Mouse (Mus musculus): ENCODE results near the gene Apon. TPM values are rescaled to one million over a fixed set of nuclear protein-coding genes. Genes with fewer than 3 reads are reported as not detected.

The Apon gene
- polyA plus RNA-seq, 2 experiments, result 0.30 to 0.72 TPM

DNA sequence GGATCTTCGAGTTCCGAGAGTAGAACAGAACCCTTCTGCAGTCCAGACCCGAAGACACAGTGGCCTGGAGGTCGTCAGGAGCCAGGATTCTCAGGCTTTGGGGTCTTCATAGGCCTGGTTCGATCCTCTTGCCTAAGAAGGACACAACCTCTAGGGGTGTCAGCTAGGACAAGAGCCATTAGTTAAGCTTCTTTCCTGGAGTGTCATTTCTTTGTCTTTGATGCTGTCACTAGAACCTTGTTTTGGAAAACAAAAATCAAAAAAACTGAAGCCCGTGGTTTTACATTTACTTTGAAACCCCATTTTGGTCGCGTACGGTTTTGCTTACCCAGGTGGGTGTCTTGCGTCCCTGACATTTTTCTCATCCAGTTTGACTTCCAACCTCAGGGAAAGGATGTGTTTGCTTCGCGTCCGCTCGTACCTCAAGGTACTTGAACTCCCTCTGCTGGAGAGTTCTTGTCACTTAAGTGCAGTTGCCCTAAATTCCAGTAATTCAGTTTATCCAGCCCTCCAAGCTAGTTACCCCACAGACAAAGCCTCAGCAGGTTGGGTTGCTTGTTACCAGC, 21.4 kb upstream of the Apon start:
- DNase-seq (ENCODE audit: low spot score), result peak; percentile 90
- H3K9ac ChIP-seq (ENCODE audit: low read depth, low read length, severe bottlenecking), result peak overlapping the region; percentile 81
- H3K4me2 ChIP-seq (replicated peaks; ENCODE audit: low read depth, low read length, severe bottlenecking), result peak overlapping the region; percentile 77
- no peaks in the 10 kb centered on the region for H3K9me3 ChIP-seq (ENCODE audit: control insufficient read depth, low read length)
- under 1% methylated on average over 14 of the region's 14 CpGs for WGBS
- H3K27me3 ChIP-seq (ENCODE audit: control insufficient read depth, insufficient read depth, low read length), result no peaks in the 10 kb centered on the region
- peak overlapping the region; percentile 95 for H3K27ac ChIP-seq (replicated peaks; ENCODE audit: low read depth, low read length)
- H3K4me3 ChIP-seq (replicated peaks; ENCODE audit: low read length), result peak overlapping the region; percentile 74
- peak; percentile 24; the same call in 1 of the 2 replicates for ATAC-seq (ENCODE audit: low FRiP score, low read depth)
- TF ChIP-seq POLR2A (IDR thresholded peaks at IDR 0.05; ENCODE audit: borderline replicate concordance, extremely low read depth, insufficient read depth, insufficient read length), result 0 out of 2 replicates have a peak, but pooled peaks have one; percentile 16
- H3K4me1 ChIP-seq (ENCODE audit: control insufficient read depth, insufficient read depth, low read length), result peaks cover 11% of the 10 kb centered on the region
- no peaks in the 10 kb centered on the region for H3K36me3 ChIP-seq (ENCODE audit: control insufficient read depth, insufficient read depth, low read length)

DNA sequence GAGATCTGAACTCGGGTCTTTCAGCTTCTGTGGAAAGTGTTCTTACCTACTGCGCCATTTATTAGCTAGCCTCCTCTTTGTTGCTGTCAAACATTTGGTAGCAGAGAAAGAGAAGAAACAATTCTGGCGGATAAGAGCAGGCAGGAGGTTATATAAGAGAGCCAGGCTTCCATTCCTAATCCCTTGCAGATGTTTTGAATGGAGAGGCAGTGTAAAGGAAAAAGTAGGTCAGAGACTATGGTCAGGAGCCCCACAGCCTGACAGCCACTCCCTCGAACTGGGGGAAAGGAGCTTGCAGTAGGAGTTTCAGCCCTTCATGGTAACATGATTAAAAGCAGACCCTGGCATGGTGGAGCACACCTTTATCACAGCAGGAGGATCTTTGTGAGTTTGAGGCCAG, 17.6 kb upstream of the Apon start:
- DNase-seq (ENCODE audit: low spot score), result peak; percentile 27
- no peak for TF ChIP-seq POLR2A (IDR thresholded peaks at IDR 0.05; ENCODE audit: borderline replicate concordance, extremely low read depth, insufficient read depth, insufficient read length)
- Histone ChIP-seq H3K9me3 (ENCODE audit: control insufficient read depth, low read length) (no peaks in the 10 kb centered on the region), H3K27ac (replicated peaks; ENCODE audit: low read depth, low read length) (no peak overlapping the region; the same call in 1 of the 2 replicates), H3K4me3 (replicated peaks; ENCODE audit: low read length) (no peak overlapping the region), H3K4me2 (replicated peaks; ENCODE audit: low read depth, low read length, severe bottlenecking) (no peak overlapping the region), H3K4me1 (ENCODE audit: control insufficient read depth, insufficient read depth, low read length) (no peaks in the 10 kb centered on the region; the same call in 1 of the 2 replicates), H3K27me3 (ENCODE audit: control insufficient read depth, insufficient read depth, low read length) (no peaks in the 10 kb centered on the region), H3K9ac (ENCODE audit: low read depth, low read length, severe bottlenecking) (0 out of 2 replicates have a peak overlapping the region, but pooled peaks have one; percentile 32), H3K36me3 (ENCODE audit: control insufficient read depth, insufficient read depth, low read length) (peaks cover 19% of the 10 kb centered on the region)
- no peak for ATAC-seq (ENCODE audit: low FRiP score, low read depth)
- WGBS, result 25% methylated on average over 4 of the region's 4 CpGs

DNA sequence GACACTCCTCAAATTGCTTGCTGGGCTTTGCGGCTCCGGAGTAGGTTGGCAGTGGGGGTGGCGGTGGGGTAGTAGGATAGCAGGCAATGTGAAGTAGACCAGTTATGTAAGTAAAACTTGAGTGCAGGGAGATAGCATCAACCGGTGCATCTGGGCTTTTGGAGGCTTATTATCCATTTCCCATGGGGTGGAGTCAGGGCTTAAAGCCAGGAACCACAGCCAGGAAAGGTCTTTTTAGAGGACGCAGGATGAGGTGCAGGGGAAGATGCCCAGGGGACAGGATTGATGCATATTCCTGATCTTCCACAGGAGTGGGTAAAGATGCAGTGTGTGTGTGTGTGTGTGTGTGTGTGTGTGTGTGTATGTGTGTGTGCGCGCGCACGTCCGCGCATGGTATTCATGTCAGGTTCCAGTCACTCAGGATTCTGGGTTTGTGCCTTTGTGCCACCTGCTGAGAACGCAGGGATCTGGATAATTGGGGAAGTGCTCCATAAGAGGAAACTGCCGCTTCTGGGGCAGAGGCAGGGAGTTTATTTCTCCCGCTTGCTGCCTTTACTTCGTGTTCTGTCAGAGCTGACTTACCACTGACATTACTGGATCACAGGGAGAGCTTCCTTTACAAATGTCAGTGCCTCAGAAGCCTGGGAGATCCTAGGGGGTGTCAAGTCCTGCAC, 16.0 kb upstream of the Apon start:
- ATAC-seq (ENCODE audit: low FRiP score, low read depth) (peak; percentile 25; the same call in 1 of the 2 replicates), DNase-seq (ENCODE audit: low spot score) (peak; percentile 49)
- no peak overlapping the region for H3K4me3 ChIP-seq (replicated peaks; ENCODE audit: low read length)
- 66% methylated on average over 15 of the region's 15 CpGs for WGBS
- H3K27me3 ChIP-seq (ENCODE audit: control insufficient read depth, insufficient read depth, low read length), result no peaks in the 10 kb centered on the region
- H3K27ac ChIP-seq (replicated peaks; ENCODE audit: low read depth, low read length), result no peak overlapping the region
- no peak for TF ChIP-seq POLR2A (IDR thresholded peaks at IDR 0.05; ENCODE audit: borderline replicate concordance, extremely low read depth, insufficient read depth, insufficient read length)
- H3K4me2 ChIP-seq (replicated peaks; ENCODE audit: low read depth, low read length, severe bottlenecking), result no peak overlapping the region
- no peak overlapping the region for H3K9ac ChIP-seq (ENCODE audit: low read depth, low read length, severe bottlenecking)
- H3K4me1 ChIP-seq (ENCODE audit: control insufficient read depth, insufficient read depth, low read length), result no peaks in the 10 kb centered on the region; the same call in 1 of the 2 replicates
- peaks cover 34% of the 10 kb centered on the region for H3K36me3 ChIP-seq (ENCODE audit: control insufficient read depth, insufficient read depth, low read length)
- no peaks in the 10 kb centered on the region for H3K9me3 ChIP-seq (ENCODE audit: control insufficient read depth, low read length)

DNA sequence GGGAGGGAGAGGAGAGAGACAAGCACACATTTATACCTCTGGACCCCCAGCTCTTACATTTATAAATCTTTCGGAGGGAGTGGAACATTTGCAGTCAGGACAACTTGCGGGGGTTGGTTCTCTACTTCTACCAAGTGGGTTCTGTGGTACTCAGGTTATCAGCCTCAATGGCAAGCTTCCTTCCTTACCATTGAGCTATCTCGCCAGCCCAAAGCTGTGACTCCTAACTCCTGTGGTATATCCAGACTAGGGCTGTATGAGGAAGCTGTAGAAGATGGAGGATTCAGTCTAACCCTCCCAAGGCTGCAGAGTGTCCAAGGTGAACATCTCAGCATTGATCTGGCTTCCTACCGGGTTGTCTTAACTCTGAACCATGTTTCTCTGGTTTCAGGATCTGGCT, 14.8 kb upstream of the Apon start:
- no peaks in the 10 kb centered on the region; the same call in 1 of the 2 replicates for H3K4me1 ChIP-seq (ENCODE audit: control insufficient read depth, insufficient read depth, low read length)
- no peak for TF ChIP-seq POLR2A (IDR thresholded peaks at IDR 0.05; ENCODE audit: borderline replicate concordance, extremely low read depth, insufficient read depth, insufficient read length)
- no peak overlapping the region for H3K4me3 ChIP-seq (replicated peaks; ENCODE audit: low read length)
- DNase-seq (ENCODE audit: low spot score), result no peak
- ATAC-seq (ENCODE audit: low FRiP score, low read depth), result no peak
- no peak overlapping the region for H3K9ac ChIP-seq (ENCODE audit: low read depth, low read length, severe bottlenecking)
- 91% methylated on average over 4 of the region's 4 CpGs for WGBS
- peaks cover 44% of the 10 kb centered on the region for H3K36me3 ChIP-seq (ENCODE audit: control insufficient read depth, insufficient read depth, low read length)
- no peaks in the 10 kb centered on the region for H3K9me3 ChIP-seq (ENCODE audit: control insufficient read depth, low read length)
- no peak overlapping the region for H3K4me2 ChIP-seq (replicated peaks; ENCODE audit: low read depth, low read length, severe bottlenecking)
- H3K27me3 ChIP-seq (ENCODE audit: control insufficient read depth, insufficient read depth, low read length), result no peaks in the 10 kb centered on the region
- no peak overlapping the region for H3K27ac ChIP-seq (replicated peaks; ENCODE audit: low read depth, low read length)

DNA sequence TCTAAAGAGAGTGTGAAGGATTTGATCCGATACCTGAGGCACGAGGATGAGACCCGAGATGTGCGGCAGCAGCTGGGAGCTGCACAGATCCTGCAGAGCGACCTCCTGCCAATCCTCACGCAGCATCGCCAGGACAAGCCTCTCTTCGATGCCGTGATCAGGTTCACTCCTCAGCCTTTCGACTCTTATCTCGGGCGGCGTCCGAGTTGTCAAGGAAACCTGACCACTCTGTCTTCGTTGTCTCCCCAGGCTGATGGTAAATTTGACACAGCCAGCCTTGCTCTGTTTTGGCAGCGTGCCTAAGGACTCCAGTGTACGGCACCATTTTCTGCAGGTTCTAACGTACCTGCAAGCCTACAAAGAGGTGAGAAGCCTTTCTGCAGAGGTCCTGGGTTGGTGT, 13.8 kb upstream of the Apon start:
- Histone ChIP-seq H3K36me3 (ENCODE audit: control insufficient read depth, insufficient read depth, low read length) (peaks cover 54% of the 10 kb centered on the region), H3K27me3 (ENCODE audit: control insufficient read depth, insufficient read depth, low read length) (no peaks in the 10 kb centered on the region), H3K4me1 (ENCODE audit: control insufficient read depth, insufficient read depth, low read length) (no peaks in the 10 kb centered on the region; the same call in 1 of the 2 replicates), H3K4me3 (replicated peaks; ENCODE audit: low read length) (no peak overlapping the region), H3K9me3 (ENCODE audit: control insufficient read depth, low read length) (no peaks in the 10 kb centered on the region), H3K27ac (replicated peaks; ENCODE audit: low read depth, low read length) (no peak overlapping the region), H3K4me2 (replicated peaks; ENCODE audit: low read depth, low read length, severe bottlenecking) (no peak overlapping the region), H3K9ac (ENCODE audit: low read depth, low read length, severe bottlenecking) (no peak overlapping the region)
- 93% methylated on average over 18 of the region's 18 CpGs for WGBS
- no peak for ATAC-seq (ENCODE audit: low FRiP score, low read depth)
- DNase-seq (ENCODE audit: low spot score), result no peak
- no peak for TF ChIP-seq POLR2A (IDR thresholded peaks at IDR 0.05; ENCODE audit: borderline replicate concordance, extremely low read depth, insufficient read depth, insufficient read length)
